Comparison of ENCODE assay signal across 8 mouse cellular contexts in genomic region chr1:119033450-119034162, GRCm38 (mm10). TPM values are rescaled to one million over a fixed set of nuclear protein-coding genes. Genes with fewer than 3 reads are reported as not detected.
DNase-seq lines count a peak whose midpoint lies in the region; ATAC-seq and TF ChIP-seq lines count a peak whose summit lies in the region.

No protein-coding gene starts in this region.

- H3K9ac ChIP-seq in ES-E14 (ENCODE audit: insufficient read depth, low read depth, low read length, poor library complexity, severe bottlenecking) = 0 out of 2 replicates have a peak overlapping the region, but pooled peaks have one; percentile 7
- peak overlapping the region; percentile 3; the same call in 1 of the 2 replicates for H3K9ac ChIP-seq in forebrain, embryonic 16.5 days (replicated peaks; ENCODE audit: low read depth, low read length)
- H3K9ac ChIP-seq in heart, postnatal 0 days (replicated peaks; ENCODE audit: low read depth, low read length) = peak overlapping the region; percentile 23; the same call in 1 of the 2 replicates

- no peak overlapping the region for H3K4me3 ChIP-seq in ES-E14 (ENCODE audit: insufficient read depth in 1 of 2, low read depth in 1 of 2, low read length in 2 of 2, poor library complexity in 1 of 2, severe bottlenecking in 1 of 2)
- H3K4me3 ChIP-seq in forebrain, embryonic 16.5 days (replicated peaks; ENCODE audit: low read length) = no peak overlapping the region
- no peak overlapping the region for H3K4me3 ChIP-seq in heart, postnatal 0 days (ENCODE audit: low read depth, low read length)
- no peak overlapping the region for H3K4me3 ChIP-seq in thymus, adult 2 months (ENCODE audit: control insufficient read depth, insufficient read depth, low read length)

- H3K4me1 ChIP-seq in ES-E14 (ENCODE audit: control insufficient read depth in 2 of 2, insufficient read depth in 2 of 2, low read length in 2 of 2, poor library complexity in 1 of 2) = peaks cover 12 to 30% of the 10 kb centered on the region in 2 experiments
- H3K4me1 ChIP-seq in forebrain, embryonic 16.5 days (replicated peaks; ENCODE audit: control insufficient read depth, insufficient read depth, low read length) = peaks cover 22% of the 10 kb centered on the region
- H3K4me1 ChIP-seq in heart, postnatal 0 days (ENCODE audit: control insufficient read depth, insufficient read depth) = 0 out of 2 replicates have a peak, but pooled peaks cover 7% of the 10 kb centered on the region
- H3K4me1 ChIP-seq in thymus, adult 2 months (replicated peaks; ENCODE audit: control insufficient read depth, insufficient read depth, low read length) = no peaks in the 10 kb centered on the region; the same call in 1 of the 2 replicates

- peak; percentile 92 for ATAC-seq in forebrain, embryonic 16.5 days
- ATAC-seq in heart, postnatal 0 days (ENCODE audit: insufficient read depth, low read depth) = peak; percentile 82

- DNase-seq in ES-E14 (ENCODE audit: low read depth, low spot score) = no peak
- DNase-seq in adrenal gland, postnatal 10 days = peak; percentile 51
- DNase-seq in heart, postnatal 0 days (ENCODE audit: low spot score) = peak; percentile 79
- peak; percentile 66 to 77 for DNase-seq in layer of hippocampus, postnatal 36 days
- peak; percentile 66 for DNase-seq in lung, postnatal 25 days (ENCODE audit: low spot score)
- DNase-seq in right cerebral cortex, postnatal 36 days (ENCODE audit: low spot score in 2 of 2) = peak; percentile 55 to 78
- DNase-seq in thymus, adult 2 months = no peak

- peaks cover 2% of the 10 kb centered on the region; the same call in 1 of the 2 replicates for H3K36me3 ChIP-seq in ES-E14 (ENCODE audit: control insufficient read depth, insufficient read depth, low read length, poor library complexity, severe bottlenecking)
- no peaks in the 10 kb centered on the region for H3K36me3 ChIP-seq in forebrain, embryonic 16.5 days (ENCODE audit: control insufficient read depth, insufficient read depth)
- no peaks in the 10 kb centered on the region for H3K36me3 ChIP-seq in heart, postnatal 0 days (replicated peaks; ENCODE audit: control insufficient read depth, insufficient read depth, low read length)
- no peaks in the 10 kb centered on the region for H3K36me3 ChIP-seq in thymus, adult 2 months (ENCODE audit: control insufficient read depth, insufficient read depth, low read length)

- H3K4me2 ChIP-seq in forebrain, embryonic 16.5 days (ENCODE audit: low read length) = no peak overlapping the region
- no peak overlapping the region for H3K4me2 ChIP-seq in heart, postnatal 0 days (ENCODE audit: low read depth, low read length)

- WGBS in forebrain, embryonic 16.5 days = 33% methylated on average over 3 of the region's 3 CpGs
- 53% methylated on average over 3 of the region's 3 CpGs for WGBS in heart, postnatal 0 days
- WGBS in thymus, adult 2 months = 73% methylated on average over 3 of the region's 3 CpGs

- no peaks in the 10 kb centered on the region for H3K9me3 ChIP-seq in ES-E14 (ENCODE audit: control insufficient read depth, insufficient read depth, low read depth, low read length)
- no peaks in the 10 kb centered on the region for H3K9me3 ChIP-seq in forebrain, embryonic 16.5 days (ENCODE audit: control insufficient read depth, low read length)
- H3K9me3 ChIP-seq in heart, postnatal 0 days (replicated peaks; ENCODE audit: control insufficient read depth, low read length) = no peaks in the 10 kb centered on the region

- TF ChIP-seq EP300 in heart, postnatal 0 days (IDR thresholded peaks at IDR 0.05; ENCODE audit: low read depth) = no peak

- in situ Hi-C loops in ES-E14 (cut with MboI; ENCODE audit: low sequenced_read_pairs in 2 of 2, unreplicated experiment in 2 of 2) = no loop called here

- TF ChIP-seq POLR2A in thymus, adult 2 months (IDR thresholded peaks at IDR 0.05; ENCODE audit: control insufficient read depth, extremely low read depth, insufficient read depth, low read length, poor library complexity) = no peak

- no peaks in the 10 kb centered on the region for H3K27me3 ChIP-seq in forebrain, embryonic 16.5 days (replicated peaks; ENCODE audit: control insufficient read depth, insufficient read depth, low read length)
- H3K27me3 ChIP-seq in heart, postnatal 0 days (ENCODE audit: control insufficient read depth, insufficient read depth, low read length) = no peaks in the 10 kb centered on the region
- H3K27me3 ChIP-seq in thymus, adult 2 months (ENCODE audit: control insufficient read depth, insufficient read depth, low read length) = no peaks in the 10 kb centered on the region

- H3K27ac ChIP-seq in ES-E14 (ENCODE audit: insufficient read depth, low read depth, low read length, poor library complexity, severe bottlenecking) = no peak overlapping the region
- peak overlapping the region; percentile 55 for H3K27ac ChIP-seq in forebrain, embryonic 16.5 days (ENCODE audit: low read length)
- H3K27ac ChIP-seq in heart, postnatal 0 days (ENCODE audit: low read depth) = peak overlapping the region; percentile 87
- H3K27ac ChIP-seq in thymus, adult 2 months (ENCODE audit: control insufficient read depth, insufficient read depth, low read length) = no peak overlapping the region

- TF ChIP-seq CTCF in heart, postnatal 0 days (IDR thresholded peaks at IDR 0.05; ENCODE audit: low read depth) = no peak
- TF ChIP-seq CTCF in thymus, adult 2 months (IDR thresholded peaks at IDR 0.05; ENCODE audit: borderline replicate concordance, control insufficient read depth, extremely low read depth, insufficient read depth, low read length, poor library complexity) = no peak

TF ChIP-seq in ES-E14, 5 proteins besides CTCF, POLR2A, EP300 and RAD21:
- TF ChIP-seq MAFK (IDR thresholded peaks at IDR 0.05; ENCODE audit: insufficient read depth, low read depth, low read length) = no peak
- TF ChIP-seq CHD2 (IDR thresholded peaks at IDR 0.05; ENCODE audit: low read depth, low read length) = no peak
- no peak for TF ChIP-seq HCFC1 (IDR thresholded peaks at IDR 0.05; ENCODE audit: borderline replicate concordance, insufficient read depth, low read length)
- no peak for TF ChIP-seq ZNF384 (IDR thresholded peaks at IDR 0.05; ENCODE audit: low read depth, low read length)
- no peak for TF ChIP-seq ZC3H11A (IDR thresholded peaks at IDR 0.05; ENCODE audit: borderline replicate concordance, low read depth, low read length)

RNA-seq across cellular contexts. Expression of gene Gli2, which starts 19.8 kb away (rescaled TPM):
- total RNA-seq in ES-E14 (2012; rRNA removed) = 9.8 and 12.2 TPM in 2 replicates
- 1 to 10 TPM; 1.5 to 3.3 TPM for total RNA-seq in adrenal gland, postnatal 10 days (2021)
- 4.0 and 4.3 TPM in 2 replicates for polyA plus RNA-seq in forebrain, embryonic 16.5 days (2015; fragmentation: Nextera tagmentation; extraction: Ambion mirVana)
- total RNA-seq in heart, postnatal 0 days (2014; rRNA removed; ENCODE audit: low replicate concordance) = 5.2 and 14.7 TPM in 2 replicates
- polyA plus RNA-seq in heart, postnatal 0 days (2015; fragmentation: Nextera tagmentation; extraction: Ambion mirVana) = 0.60 and 0.93 TPM in 2 replicates
- total RNA-seq in layer of hippocampus, postnatal 36 days (2021) = 1 to 10 TPM; 3.1 to 5.2 TPM
- polyA plus RNA-seq in thymus, adult 2 months (2012; rRNA removed) = 1.6 and 2.4 TPM in 2 replicates

Comparison
In these comparisons a context has a peak if more than half of its experiments do, and no peak if none do; other contexts are left out.
1. DNase-seq: peak in adrenal gland, postnatal 10 days (single experiment), heart, postnatal 0 days (single experiment), layer of hippocampus, postnatal 36 days (2 of 2), lung, postnatal 25 days (single experiment) and right cerebral cortex, postnatal 36 days (2 of 2); none in ES-E14 (single experiment) and thymus, adult 2 months (single experiment).
2. H3K27ac ChIP-seq: peak in forebrain, embryonic 16.5 days (single experiment) and heart, postnatal 0 days (single experiment); none in ES-E14 (single experiment) and thymus, adult 2 months (single experiment).
3. Peak in every context shown above with its lines, with median percentiles within 50 percentile points of each other: H3K9ac ChIP-seq.